Mouse (Mus musculus) heart, adult 2 months (tissue): ENCODE results near the gene Hist1h2bh.

Experiments used
- CTCF ChIP-seq: fragments of 200-600 bp; IDR thresholded peaks from 2 replicates; pipeline ENCODE4 v1.8.1; 2022; ENCODE audit warnings: antibody characterized with exemption, mild to moderate bottlenecking, moderate library complexity
- EP300 ChIP-seq: fragments of 200-500 bp; IDR thresholded peaks from 2 replicates; pipeline ENCODE4 v1.6.1; 2011; ENCODE audit warnings: low read depth, low read length, control low read depth; ENCODE audit not compliant: insufficient read depth

- no peak for TF ChIP-seq CTCF
- TF ChIP-seq EP300, result no peak
Observed at GRCm38 (mm10) chr13:23502916-23503315, 40.3 kb downstream of the Hist1h2bh start.
